Mouse (Mus musculus): ENCODE measurements at regions not wholly inside any gene's neighbourhood (a gene's known extent, or its start where the extent isn't known, plus 50 kb on each side); places are given as distances from the start of the nearest gene placed in this dataset.

GRCm38 (mm10) chr2:170668960-170669359, 62.6 kb upstream of the Dok5 start:
- TF ChIP-seq CTCF (IDR thresholded peaks at IDR 0.05; ENCODE audit: insufficient read depth, low read depth, low read length) (no peak), POLR2A (IDR thresholded peaks at IDR 0.05; ENCODE audit: insufficient read depth, low read depth, low read length) (no peak)
